ENCODE assay signal across 9 mouse cellular contexts in the genomic region with DNA sequence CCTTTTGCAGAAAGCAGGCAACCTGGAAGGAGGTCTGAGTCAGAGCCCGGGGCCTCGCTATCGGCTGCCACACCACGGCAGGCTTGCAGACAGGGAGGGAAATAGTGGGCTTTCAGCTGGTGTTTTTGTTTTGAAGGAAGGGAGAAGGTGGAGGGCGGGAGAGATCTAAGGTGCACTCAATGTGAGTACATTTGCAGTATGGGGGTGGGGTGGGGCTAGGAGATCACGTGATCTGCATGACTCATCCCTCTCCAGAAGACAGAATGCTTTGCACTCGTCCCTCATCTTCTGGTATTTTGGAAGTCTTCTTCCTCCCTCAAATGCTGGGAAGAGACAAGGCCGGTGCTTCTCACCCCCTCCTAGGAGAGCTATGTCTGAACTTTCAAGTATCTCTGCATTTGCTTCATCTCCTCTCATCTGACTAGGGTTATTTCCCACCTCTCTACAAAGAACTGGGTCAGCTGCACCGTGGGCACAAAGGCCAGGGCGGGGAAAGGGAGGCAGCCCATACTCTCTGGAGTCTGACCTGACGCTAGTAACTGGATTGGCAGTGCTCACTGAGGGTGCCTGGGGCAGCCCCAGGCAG.
DNase-seq lines count a peak whose midpoint lies in the region; ATAC-seq and TF ChIP-seq lines count a peak whose summit lies in the region.
"Had no signal": no experiment of that assay in that cellular context is flagged by ENCODE, and none has a peak within 500 bp of the region (broad histone marks: within the 10 kb centered on the region; RNA-seq: fewer than 3 reads in every experiment).

No protein-coding gene starts in this region.

- no peaks in the 10 kb centered on the region for H3K9me3 ChIP-seq in liver, postnatal 0 days (ENCODE audit: low read length)
- H3K9me3 ChIP-seq in forebrain, embryonic 15.5 days, result no peaks in the 10 kb centered on the region
- H3K9me3 ChIP-seq in midbrain, postnatal 0 days (ENCODE audit: low read length), result no peaks in the 10 kb centered on the region

- no peak overlapping the region for H3K4me2 ChIP-seq in liver, postnatal 0 days (ENCODE audit: low read depth, low read length)
- H3K4me2 ChIP-seq in forebrain, embryonic 15.5 days (replicated peaks), result no peak overlapping the region
- no peak overlapping the region for H3K4me2 ChIP-seq in midbrain, postnatal 0 days (ENCODE audit: low read depth, low read length, poor library complexity, severe bottlenecking)
- H3K4me2 ChIP-seq: limb, embryonic 12.5 days had no signal

- no peak overlapping the region for H3K9ac ChIP-seq in liver, postnatal 0 days (replicated peaks)
- no peak overlapping the region for H3K9ac ChIP-seq in forebrain, embryonic 15.5 days (replicated peaks)
- no peak overlapping the region for H3K9ac ChIP-seq in midbrain, postnatal 0 days (replicated peaks; ENCODE audit: low read length, poor library complexity, severe bottlenecking)
- H3K9ac ChIP-seq: limb, embryonic 12.5 days had no signal

- H3K36me3 ChIP-seq in liver, postnatal 0 days (replicated peaks; ENCODE audit: insufficient read depth, low read length), result no peaks in the 10 kb centered on the region
- no peaks in the 10 kb centered on the region for H3K36me3 ChIP-seq in forebrain, embryonic 15.5 days
- no peaks in the 10 kb centered on the region for H3K36me3 ChIP-seq in midbrain, postnatal 0 days (ENCODE audit: insufficient read depth, low read length)
- H3K36me3 ChIP-seq: limb, embryonic 12.5 days had no signal

- no peak for TF ChIP-seq EP300 in liver, postnatal 0 days (IDR thresholded peaks at IDR 0.05; ENCODE audit: low read depth)

- no peaks in the 10 kb centered on the region for H3K27me3 ChIP-seq in liver, postnatal 0 days (ENCODE audit: insufficient read depth, low read length)
- H3K27me3 ChIP-seq in forebrain, embryonic 15.5 days, result no peaks in the 10 kb centered on the region
- H3K27me3 ChIP-seq in midbrain, postnatal 0 days (ENCODE audit: insufficient read depth, low read length), result no peaks in the 10 kb centered on the region
- H3K27me3 ChIP-seq: limb, embryonic 12.5 days had no signal

- no peak for ATAC-seq in liver, postnatal 0 days
- ATAC-seq in inflammation-experienced regulatory T-cells, adult 6 months, result peak; percentile 78
- no peak for ATAC-seq in forebrain, embryonic 15.5 days (replicated peaks)
- ATAC-seq in midbrain, postnatal 0 days (ENCODE audit: low FRiP score), result no peak

- no peaks in the 10 kb centered on the region for H3K4me1 ChIP-seq in liver, postnatal 0 days (ENCODE audit: insufficient read depth)
- H3K4me1 ChIP-seq in forebrain, embryonic 15.5 days, result peaks cover 4% of the 10 kb centered on the region
- peaks cover 5% of the 10 kb centered on the region for H3K4me1 ChIP-seq in midbrain, postnatal 0 days (ENCODE audit: insufficient read depth, low read length)

- WGBS in liver, postnatal 0 days (ENCODE audit: insufficient replicate concordance), result 50% methylated on average over 11 of the region's 11 CpGs
- WGBS in forebrain, embryonic 15.5 days, result 60% methylated on average over 11 of the region's 11 CpGs
- WGBS in midbrain, postnatal 0 days, result 62% methylated on average over 11 of the region's 11 CpGs

- DNase-seq in liver (peak; percentile 51), NIH3T3 (ENCODE audit: low read depth) (peak; percentile 73)
- no peak for DNase-seq in liver, postnatal 0 days
- peak; percentile 64 for DNase-seq in right cerebral cortex, postnatal 25 days
- no peak for DNase-seq in kidney, adult 18-20 months
- DNase-seq in midbrain, postnatal 0 days (ENCODE audit: low spot score), result no peak

- H3K27ac ChIP-seq in liver, postnatal 0 days (ENCODE audit: low read depth), result no peak overlapping the region
- H3K27ac ChIP-seq in forebrain, embryonic 15.5 days (replicated peaks), result no peak overlapping the region
- H3K27ac ChIP-seq in midbrain, postnatal 0 days (ENCODE audit: low read depth, low read length), result no peak overlapping the region
- H3K27ac ChIP-seq: limb, embryonic 12.5 days had no signal

- H3K4me3 ChIP-seq in liver, postnatal 0 days (ENCODE audit: low read depth, low read length), result no peak overlapping the region
- no peak overlapping the region for H3K4me3 ChIP-seq in forebrain, embryonic 15.5 days
- H3K4me3 ChIP-seq in midbrain, postnatal 0 days (ENCODE audit: low read depth, low read length), result no peak overlapping the region
- H3K4me3 ChIP-seq: limb, embryonic 12.5 days had no signal

- no peak for TF ChIP-seq CTCF in liver, postnatal 0 days (IDR thresholded peaks at IDR 0.05; ENCODE audit: low read depth)
- TF ChIP-seq CTCF in midbrain, postnatal 0 days (IDR thresholded peaks at IDR 0.05), result no peak

Comparison
In these comparisons a context has a peak if more than half of its experiments do, and no peak if none do; other contexts are left out.
1. DNase-seq: peak in liver (single experiment), NIH3T3 (single experiment) and right cerebral cortex, postnatal 25 days (single experiment); none in liver, postnatal 0 days (single experiment), kidney, adult 18-20 months (single experiment) and midbrain, postnatal 0 days (single experiment).